Mouse (Mus musculus) stomach, embryonic 16.5 days (tissue): ENCODE measurements around the gene Il34. TPM values are rescaled to one million over a fixed set of nuclear protein-coding genes. Genes with fewer than 3 reads are reported as not detected.

Experiments
- ATAC-seq: fragments of 200-750 bp; cut with Nextera tagmentation; 2 replicates; pipeline ENCODE4 v1.8.0; 2017; ENCODE audit warnings: moderate number of reproducible peaks, moderate TSS enrichment; ENCODE audit not compliant: insufficient read depth, low FRiP score
- H3K27ac ChIP-seq: fragments of 300-500 bp; sonication (generic); 2 replicates; pipeline ENCODE4 v1.5.1; 2014; ENCODE audit warnings: low read length
- H3K27me3 ChIP-seq: fragments of 300-500 bp; sonication (generic); 2 replicates; pipeline ENCODE4 v1.6.1; 2014; ENCODE audit warnings: low read length, control low read depth, mixed read lengths; ENCODE audit not compliant: control insufficient read depth, insufficient read depth
- H3K36me3 ChIP-seq: fragments of 300-500 bp; sonication (generic); 2 replicates; pipeline ENCODE4 v1.6.1; 2014; ENCODE audit warnings: low read length; ENCODE audit not compliant: control insufficient read depth, insufficient read depth
- H3K4me1 ChIP-seq: fragments of 300-500 bp; sonication (generic); 2 replicates; pipeline ENCODE4 v1.6.1; 2014; ENCODE audit warnings: low read length, control low read depth, mixed read lengths; ENCODE audit not compliant: control insufficient read depth, insufficient read depth
- H3K4me2 ChIP-seq: fragments of 300-500 bp; sonication (generic); 2 replicates; pipeline ENCODE4 v1.6.1; 2014; ENCODE audit warnings: low read depth, low read length, mixed read lengths
- H3K4me3 ChIP-seq: fragments of 300-500 bp; sonication (generic); replicated peaks from 2 replicates; pipeline ENCODE4 v1.5.1; 2014; ENCODE audit warnings: mild to moderate bottlenecking, low read length
- H3K9ac ChIP-seq: fragments of 300-500 bp; sonication (generic); 2 replicates; pipeline ENCODE4 v1.6.1; 2014; ENCODE audit warnings: low read length
- H3K9me3 ChIP-seq: fragments of 300-500 bp; sonication (generic); replicated peaks from 2 replicates; pipeline ENCODE4 v1.6.1; 2016; ENCODE audit warnings: low read length, control low read depth; ENCODE audit not compliant: control insufficient read depth
- WGBS: fragments of 180-500 bp; shearing (Covaris S2); extraction: QIAGEN DNeasy Blood & Tissue Kit; methylation state at CpG from one replicate; pipeline ENCODE4 v1.1.7; 2014; 5-methylcytosine and 5-hydroxymethylcytosine counted together
- polyA plus RNA-seq: library from polyadenylated mRNA; unstranded; fragments of >200 nt; fragmentation: Nextera tagmentation; extraction: Ambion mirVana; gene quantifications from 2 replicates; pipeline ENCODE4 v1.2.1, GENCODE M21; 2015

Il34 gene
- polyA plus RNA-seq, 1 experiment from 2014 or later = 2.9 TPM

GRCm38 (mm10) chr8:110717131-110717530, 88.6 kb downstream of the Il34 start:
- Histone ChIP-seq H3K4me2 (no peak overlapping the region), H3K4me3 (no peak overlapping the region), H3K4me1 (peaks cover 56% of the 10 kb centered on the region), H3K27ac (peak overlapping the region; percentile 89), H3K9me3 (no peaks in the 10 kb centered on the region), H3K27me3 (no peaks in the 10 kb centered on the region), H3K9ac (peak overlapping the region; percentile 24; the same call in 1 of the 2 replicates), H3K36me3 (no peaks in the 10 kb centered on the region)
- ATAC-seq = no peak
- 29% methylated on average over 7 of the region's 7 CpGs for WGBS

GRCm38 (mm10) chr8:110716075-110716474, 89.6 kb downstream of the Il34 start:
- WGBS = 63% methylated on average over 4 of the region's 4 CpGs
- Histone ChIP-seq H3K27ac (peak overlapping the region; percentile 89), H3K4me3 (no peak overlapping the region), H3K4me1 (peaks cover 58% of the 10 kb centered on the region), H3K9ac (peak overlapping the region; percentile 13; the same call in 1 of the 2 replicates), H3K9me3 (no peaks in the 10 kb centered on the region), H3K27me3 (no peaks in the 10 kb centered on the region), H3K4me2 (no peak overlapping the region), H3K36me3 (no peaks in the 10 kb centered on the region)
- ATAC-seq = peak; percentile 65

DNA sequence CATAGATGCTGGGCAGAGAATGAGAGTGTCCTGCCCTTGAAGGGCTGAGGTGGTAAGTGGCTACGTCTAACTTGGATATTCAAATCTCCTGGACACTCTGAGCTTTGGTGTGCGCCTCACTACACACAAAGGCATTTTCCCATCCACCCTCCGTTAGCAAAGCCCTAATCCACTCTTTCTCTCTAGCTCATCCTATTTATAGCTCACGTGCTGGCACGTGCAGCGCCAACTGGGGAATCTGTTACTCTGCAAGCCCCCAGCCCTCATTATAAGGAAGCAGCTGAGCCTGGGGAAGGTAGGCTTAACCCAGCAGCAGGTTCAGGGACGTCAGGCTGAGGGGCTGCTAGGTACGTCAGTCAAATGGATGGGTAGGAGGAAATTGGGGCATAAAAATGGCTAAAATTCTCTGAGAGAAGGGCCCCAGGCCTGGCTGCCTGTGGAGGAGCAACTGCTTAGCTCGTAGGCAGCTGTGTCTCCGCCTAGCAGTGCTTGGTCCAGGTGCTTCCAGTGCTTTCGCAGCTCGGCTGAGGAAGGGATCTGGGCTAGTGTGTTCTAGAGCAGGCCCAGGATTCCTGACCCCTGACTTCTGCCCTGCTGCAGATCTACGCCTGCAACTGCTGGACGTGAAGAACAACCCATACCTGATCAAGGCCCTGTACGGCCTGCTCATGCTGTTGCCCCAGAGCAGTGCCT, 90.8 kb downstream of the Il34 start:
- no peak for ATAC-seq
- H3K27ac ChIP-seq = peak overlapping the region; percentile 89
- peaks cover 59% of the 10 kb centered on the region for H3K4me1 ChIP-seq
- H3K9me3 ChIP-seq = no peaks in the 10 kb centered on the region
- peak overlapping the region; percentile 46 for H3K9ac ChIP-seq
- 0 out of 2 replicates have a peak, but pooled peaks cover 3% of the 10 kb centered on the region for H3K36me3 ChIP-seq
- H3K27me3 ChIP-seq = no peaks in the 10 kb centered on the region
- no peak overlapping the region for H3K4me3 ChIP-seq
- WGBS = 80% methylated on average over 15 of the region's 15 CpGs
- no peak overlapping the region for H3K4me2 ChIP-seq

- no peak overlapping the region for H3K4me2 ChIP-seq
- 0 out of 2 replicates have a peak overlapping the region, but pooled peaks have one; percentile 0 for H3K27ac ChIP-seq
- H3K9ac ChIP-seq = no peak overlapping the region
- ATAC-seq = no peak
- H3K9me3 ChIP-seq = no peaks in the 10 kb centered on the region
- WGBS = 83% methylated on average over 7 of the region's 7 CpGs
- H3K36me3 ChIP-seq = 0 out of 2 replicates have a peak, but pooled peaks cover 3% of the 10 kb centered on the region
- H3K27me3 ChIP-seq = no peaks in the 10 kb centered on the region
- peaks cover 40% of the 10 kb centered on the region for H3K4me1 ChIP-seq
- H3K4me3 ChIP-seq = no peak overlapping the region
Measured at GRCm38 (mm10) chr8:110713073-110713472, 92.7 kb downstream of the Il34 start.

GRCm38 (mm10) chr8:110711271-110711934, 94.3 kb downstream of the Il34 start:
- H3K9ac ChIP-seq = no peak overlapping the region
- no peaks in the 10 kb centered on the region for H3K27me3 ChIP-seq
- no peak for ATAC-seq
- 0 out of 2 replicates have a peak, but pooled peaks cover 3% of the 10 kb centered on the region for H3K36me3 ChIP-seq
- no peak overlapping the region for H3K4me2 ChIP-seq
- no peak overlapping the region for H3K4me3 ChIP-seq
- H3K4me1 ChIP-seq = peaks cover 25% of the 10 kb centered on the region
- peak overlapping the region; percentile 68 for H3K27ac ChIP-seq
- WGBS = 77% methylated on average over 13 of the region's 13 CpGs
- H3K9me3 ChIP-seq = no peaks in the 10 kb centered on the region

DNA sequence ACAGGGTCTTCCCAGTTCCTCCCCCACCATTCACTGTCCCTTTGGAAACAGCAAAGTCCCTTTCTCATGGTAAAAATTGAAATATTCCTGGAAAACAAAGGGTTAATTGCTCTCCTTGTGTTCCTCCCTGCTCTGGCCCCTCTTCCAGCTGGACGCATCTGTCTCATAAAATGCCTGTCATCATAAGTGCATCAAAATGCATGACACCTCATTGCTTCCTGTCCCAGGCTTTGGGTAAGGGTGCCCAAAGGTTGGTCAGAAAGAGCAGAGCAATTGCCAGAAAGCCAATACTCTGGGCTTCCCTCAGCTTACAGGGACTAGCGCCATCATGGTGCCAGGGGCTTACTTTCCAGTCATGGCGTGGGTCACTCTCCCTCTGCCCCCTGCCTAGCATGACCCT, 95.1 kb downstream of the Il34 start:
- H3K4me3 ChIP-seq = no peak overlapping the region
- WGBS = 59% methylated on average over 3 of the region's 3 CpGs
- peak overlapping the region; percentile 68 for H3K27ac ChIP-seq
- no peaks in the 10 kb centered on the region for H3K9me3 ChIP-seq
- no peak for ATAC-seq
- 0 out of 2 replicates have a peak, but pooled peaks cover 3% of the 10 kb centered on the region for H3K36me3 ChIP-seq
- H3K27me3 ChIP-seq = no peaks in the 10 kb centered on the region
- H3K9ac ChIP-seq = no peak overlapping the region
- H3K4me2 ChIP-seq = no peak overlapping the region
- H3K4me1 ChIP-seq = peaks cover 17% of the 10 kb centered on the region

- Histone ChIP-seq H3K4me1 (peaks cover 25% of the 10 kb centered on the region), H3K36me3 (0 out of 2 replicates have a peak, but pooled peaks cover 3% of the 10 kb centered on the region), H3K9me3 (no peaks in the 10 kb centered on the region), H3K4me2 (no peak overlapping the region), H3K4me3 (no peak overlapping the region), H3K9ac (no peak overlapping the region), H3K27me3 (no peaks in the 10 kb centered on the region), H3K27ac (no peak overlapping the region)
- ATAC-seq = no peak
- 83% methylated on average over 11 of the region's 11 CpGs for WGBS
Measured at GRCm38 (mm10) chr8:110708429-110708828, 97.3 kb downstream of the Il34 start.

DNA sequence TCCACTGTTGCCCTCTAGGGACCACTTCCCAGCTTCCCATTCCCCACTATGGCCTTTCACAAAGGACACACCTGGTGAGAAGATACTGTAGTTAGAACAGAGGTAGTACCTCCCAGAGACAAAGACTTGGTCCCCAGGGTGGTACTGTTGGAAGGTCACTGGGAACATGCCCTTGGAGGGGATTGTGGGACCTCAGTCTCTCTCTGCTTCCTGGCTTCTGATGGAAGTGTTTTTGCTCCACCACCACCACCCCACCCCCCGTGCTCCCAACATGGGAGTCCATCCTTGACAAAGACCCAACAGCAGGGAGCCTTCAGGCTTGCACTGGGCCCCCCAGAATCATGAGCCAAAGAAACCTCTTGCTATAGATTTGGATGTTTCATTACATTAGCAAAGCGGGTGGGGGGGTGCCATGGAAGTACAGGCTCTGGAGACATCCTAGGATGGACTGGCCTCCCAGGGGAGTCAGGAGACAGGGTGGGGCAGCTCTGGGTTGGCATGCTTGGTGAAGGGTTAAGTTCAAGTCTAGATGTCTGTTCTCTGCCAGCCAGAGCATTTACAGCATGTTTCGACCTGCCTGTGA, 99.3 kb downstream of the Il34 start:
- peaks cover 37% of the 10 kb centered on the region for H3K4me1 ChIP-seq
- no peaks in the 10 kb centered on the region for H3K27me3 ChIP-seq
- H3K36me3 ChIP-seq = 0 out of 2 replicates have a peak, but pooled peaks cover 3% of the 10 kb centered on the region
- H3K4me3 ChIP-seq = no peak overlapping the region
- no peak overlapping the region for H3K4me2 ChIP-seq
- H3K9ac ChIP-seq = no peak overlapping the region
- no peaks in the 10 kb centered on the region for H3K9me3 ChIP-seq
- ATAC-seq = no peak
- no peak overlapping the region for H3K27ac ChIP-seq
- WGBS = 89% methylated on average over 3 of the region's 3 CpGs
